Mouse (Mus musculus) frontal cortex, postnatal 36 days (tissue): ENCODE measurements at regions not wholly inside any gene's neighbourhood (a gene's known extent, or its start where the extent isn't known, plus 50 kb on each side); places are given as distances from the start of the nearest gene placed in this dataset.
"Not testable (repeated sequence)": the region's sequence is repeated elsewhere in the genome, so short reads cannot be mapped to it uniquely, and the experiment has no call there.

Experiments
- DNase-seq, 2 experiments: peaks; one replicate each; pipeline ENCODE4 v3.0.0; 2022; ENCODE audit warnings: low spot score in 2 of 2

DNA sequence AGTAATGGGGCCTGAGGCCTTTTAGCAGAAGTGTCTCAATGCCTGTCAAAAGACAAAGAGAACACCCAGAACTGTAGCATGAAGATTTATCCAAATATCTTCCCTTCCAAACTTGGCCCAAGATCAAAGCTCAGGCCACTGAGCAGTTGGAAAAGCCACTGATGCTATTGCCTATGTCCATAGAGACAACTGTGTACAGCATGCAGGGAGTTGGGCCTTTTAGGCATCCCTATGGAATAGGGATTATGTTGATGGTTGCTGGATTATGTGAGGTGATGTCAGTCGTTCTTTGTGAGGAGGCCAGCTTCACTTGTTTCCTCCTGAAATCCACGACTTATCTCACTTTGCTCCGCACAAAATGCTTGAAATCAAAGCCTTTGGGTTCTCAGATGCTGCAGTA, 153.1 kb upstream of the Gm17728 start:
- no peak for DNase-seq

DNA sequence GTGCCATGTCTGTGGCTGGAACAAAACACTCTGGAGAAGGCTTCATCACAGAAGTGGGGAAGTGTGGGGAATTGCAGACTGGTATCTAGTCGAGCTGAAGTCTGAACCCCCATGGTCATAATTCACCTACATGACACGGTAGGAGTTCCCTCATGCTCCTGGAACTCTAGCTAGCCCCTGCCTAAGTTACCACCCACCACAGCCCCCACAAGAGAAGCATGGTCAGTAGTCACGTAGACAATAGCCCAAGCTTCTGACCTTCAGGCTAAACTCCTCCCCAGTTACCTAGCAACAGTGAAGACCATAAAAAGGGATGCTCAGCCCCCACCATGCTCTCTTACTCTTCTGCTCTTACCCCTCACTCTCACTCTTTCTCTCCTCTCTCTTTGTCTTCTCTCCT, 143.8 kb upstream of the Gm17728 start:
- DNase-seq, result not testable (repeated sequence)

DNA sequence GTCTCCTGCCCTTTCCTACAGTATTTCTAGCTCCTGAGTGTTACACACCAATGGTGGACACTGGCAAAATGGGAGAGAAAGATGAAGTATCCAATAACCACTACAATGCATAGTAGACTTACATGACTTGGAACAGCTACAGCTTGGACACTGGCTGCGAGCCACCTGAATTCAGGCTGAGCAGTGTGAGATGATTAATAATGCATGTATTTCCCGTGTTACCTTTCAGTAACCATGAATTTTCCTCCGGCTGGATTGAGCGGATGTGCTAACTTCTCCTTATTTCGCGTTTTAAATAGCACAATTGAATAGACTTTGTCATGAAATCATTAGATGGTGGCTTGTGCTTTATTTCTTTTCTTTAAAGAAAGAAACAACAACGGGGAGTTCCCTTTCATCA, 142.4 kb upstream of the Gm17728 start:
- no peak for DNase-seq

DNA sequence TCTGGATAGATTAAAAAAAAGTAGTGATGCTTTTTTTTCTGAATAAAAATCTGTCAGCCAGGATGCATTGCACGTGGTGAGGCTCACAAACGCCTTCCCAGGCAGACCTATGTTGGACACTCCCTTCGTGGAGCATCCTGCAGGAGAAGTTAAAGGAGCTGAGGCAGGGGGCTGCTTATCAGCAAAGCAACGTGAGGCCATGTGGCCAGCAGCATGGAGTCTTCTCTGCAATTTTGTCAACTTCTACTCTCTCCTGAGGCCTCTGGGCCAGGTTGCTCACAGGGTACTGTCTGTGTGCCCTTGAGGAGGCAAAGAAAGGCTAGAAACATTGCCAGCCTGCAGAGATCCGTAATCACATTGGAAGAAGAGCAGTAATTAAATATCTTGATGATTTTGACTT, 140.0 kb upstream of the Gm17728 start:
- DNase-seq, result no peak

DNA sequence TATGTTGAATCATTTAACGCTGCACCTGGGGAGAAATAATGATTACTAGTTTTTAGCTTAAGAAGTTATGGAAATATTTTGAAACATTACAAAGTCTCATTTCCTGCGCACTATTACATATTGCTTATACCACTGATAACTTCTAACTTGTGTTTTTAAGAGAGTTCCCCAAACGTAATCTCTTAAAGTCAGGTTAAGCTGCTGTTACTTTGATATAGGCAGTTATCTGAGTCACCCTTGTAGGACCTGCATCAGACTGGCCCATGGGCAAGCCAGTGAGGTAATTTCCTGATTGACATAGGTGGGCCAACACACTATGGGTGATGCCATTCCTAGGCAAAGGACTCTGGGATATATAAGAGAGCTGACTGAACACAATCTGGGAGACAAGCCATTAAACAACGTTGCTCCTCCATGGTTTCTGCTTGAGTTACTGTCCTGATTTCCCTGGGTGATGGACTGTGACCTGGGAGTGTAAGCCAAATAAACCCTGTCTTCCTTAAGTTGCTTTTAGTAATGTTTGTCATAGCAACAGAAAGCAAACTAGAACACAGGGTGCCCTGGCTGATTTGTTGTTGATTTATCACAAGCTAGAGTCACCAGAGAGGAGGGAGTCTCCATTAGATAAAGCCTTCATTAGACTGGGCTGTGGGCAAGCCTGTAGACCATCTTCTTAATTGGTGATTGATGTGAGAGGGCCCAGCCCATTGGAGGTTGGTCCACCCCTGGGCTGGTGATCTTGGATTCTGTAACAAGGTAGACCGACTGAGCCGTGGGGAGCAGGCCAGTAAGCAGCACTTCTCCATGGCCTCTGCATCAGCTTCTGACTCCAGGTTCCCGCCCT, 139.3 kb upstream of the Gm17728 start:
- no peak for DNase-seq

DNA sequence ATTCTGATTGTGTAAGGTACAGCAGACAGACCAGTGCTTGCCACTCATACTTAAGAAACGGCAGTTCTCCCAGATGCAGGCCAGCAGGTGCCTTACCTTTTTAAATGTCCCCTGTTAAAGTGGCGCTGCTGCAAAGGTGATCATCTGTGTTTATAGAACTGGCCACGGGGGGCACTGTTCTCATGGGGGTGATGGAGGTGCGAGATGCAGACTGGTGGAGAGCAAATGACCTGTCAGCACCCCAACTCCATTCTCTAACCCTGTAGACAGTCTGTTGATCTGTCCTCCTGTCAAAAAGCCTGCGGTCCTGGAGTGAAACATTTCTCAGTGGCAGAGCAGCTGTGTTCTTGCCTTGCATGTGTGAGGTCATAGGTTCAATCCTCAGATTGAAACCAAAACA, 135.4 kb upstream of the Gm17728 start:
- no peak for DNase-seq

DNA sequence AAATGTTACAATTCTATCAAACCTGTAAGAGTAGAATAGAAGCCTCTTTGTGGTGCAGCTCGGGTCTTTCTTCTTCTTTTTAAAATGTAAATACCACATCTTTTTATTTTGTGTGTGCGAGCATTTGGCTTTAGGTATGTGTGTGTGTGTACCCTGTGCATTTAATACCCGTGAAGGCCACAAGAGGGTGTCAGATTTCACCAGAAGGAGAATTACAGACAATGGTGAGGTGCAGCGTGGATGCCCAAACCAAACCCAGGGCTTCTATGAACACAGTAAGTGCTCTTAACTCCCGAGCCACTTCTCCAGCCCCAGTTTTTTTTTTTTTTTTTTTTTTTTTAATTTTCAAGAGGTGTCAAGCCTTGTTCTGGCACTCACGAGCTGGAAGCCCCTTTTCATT, 135.0 kb upstream of the Gm17728 start:
- no peak for DNase-seq

DNA sequence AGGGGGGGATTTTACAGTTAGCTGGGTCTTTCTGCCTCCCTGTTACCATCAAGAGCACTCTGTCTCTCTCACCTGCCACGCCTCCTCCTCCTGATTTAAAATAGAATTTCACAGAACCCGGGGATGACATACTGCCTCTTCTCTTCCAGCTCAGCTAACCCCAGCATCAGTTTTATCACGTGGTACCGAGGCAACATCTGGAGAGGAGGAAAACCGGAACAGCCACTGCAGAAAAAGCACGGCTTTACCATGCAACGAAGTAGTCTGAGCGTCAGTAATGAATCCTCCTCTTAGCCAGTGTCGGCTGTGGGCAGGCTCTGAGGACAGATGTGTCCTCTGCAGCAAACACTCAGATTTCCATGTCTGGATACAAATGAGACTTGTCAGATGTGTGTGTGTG, 134.2 kb upstream of the Gm17728 start:
- DNase-seq, result peak; percentile 17 to 37

DNA sequence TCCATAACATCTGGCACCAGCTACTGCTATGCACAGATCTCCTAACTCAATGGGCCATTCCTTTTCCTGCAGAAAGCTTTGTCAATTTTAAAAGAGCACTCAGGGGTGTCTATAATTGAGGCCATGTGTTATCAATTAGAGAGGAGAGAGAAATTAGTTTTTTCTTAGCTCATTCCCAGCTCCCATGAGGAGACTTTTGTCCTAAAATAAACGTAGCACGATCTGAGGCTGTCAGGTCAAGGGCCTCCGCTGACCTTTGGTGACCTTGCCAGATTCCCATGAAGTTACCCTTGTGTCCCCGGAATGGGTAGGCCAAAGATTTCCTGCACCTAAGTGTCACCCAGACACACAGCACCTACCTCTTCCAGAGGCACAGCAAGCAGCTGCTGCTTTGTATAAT, 130.3 kb upstream of the Gm17728 start:
- no peak for DNase-seq

DNA sequence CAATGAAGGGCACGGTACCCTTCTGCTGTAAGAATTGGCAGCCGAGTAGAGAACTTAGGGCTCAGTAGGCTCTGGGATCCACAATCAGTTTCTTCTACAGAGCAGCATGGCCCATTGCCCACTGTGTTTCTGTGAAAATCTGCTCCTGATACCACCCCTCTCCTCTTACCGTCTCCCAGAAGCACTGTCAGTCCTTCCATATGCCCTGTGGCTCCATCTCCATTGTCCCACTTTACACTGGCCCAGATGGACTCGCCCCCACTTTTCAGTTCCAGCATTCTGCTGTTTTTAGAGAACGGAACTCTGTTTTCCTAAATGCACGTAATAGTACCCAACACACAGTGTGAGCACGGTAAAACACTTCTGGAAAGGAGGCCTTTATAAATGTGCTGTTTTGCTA, 129.6 kb upstream of the Gm17728 start:
- peak; percentile 33 to 62 for DNase-seq

DNA sequence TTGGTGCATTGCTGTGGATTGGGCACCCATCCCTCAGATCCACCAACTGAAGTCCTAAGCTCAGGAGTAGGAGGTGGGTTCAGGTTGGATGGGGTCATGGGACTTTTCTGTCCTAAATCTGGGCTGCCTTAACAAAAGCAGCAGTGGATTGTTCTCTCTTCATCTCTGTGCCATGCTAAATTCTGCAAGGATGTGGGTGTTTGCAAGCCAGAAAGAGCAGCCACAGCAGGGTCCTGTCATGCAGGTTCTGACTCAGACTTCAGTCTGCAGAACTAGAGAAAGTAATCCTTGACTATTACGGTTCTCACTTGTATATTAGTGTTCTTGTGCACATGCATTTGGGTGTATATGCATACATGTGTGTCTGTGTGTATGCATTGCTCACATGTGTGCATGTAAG, 125.5 kb upstream of the Gm17728 start:
- DNase-seq, result peak; percentile 25 to 36

DNA sequence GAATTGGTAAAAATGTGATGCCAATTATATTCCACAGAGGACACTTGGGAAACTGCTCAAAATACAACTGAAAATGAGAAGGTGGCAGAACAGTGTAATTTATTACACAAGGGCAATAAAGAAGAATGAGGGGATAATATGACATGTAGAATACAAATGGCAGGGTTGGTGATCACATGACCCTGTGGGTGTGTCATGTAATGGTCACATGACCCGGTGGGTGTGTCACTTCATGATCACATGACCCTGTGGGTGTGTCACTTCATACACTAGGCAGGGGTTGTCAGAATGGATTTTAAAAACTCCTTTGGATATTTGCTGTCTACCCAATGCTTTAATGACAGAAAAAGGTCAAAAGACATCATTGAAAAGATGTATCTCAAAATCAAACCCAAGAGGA, 123.6 kb upstream of the Gm17728 start:
- DNase-seq, result no peak

DNA sequence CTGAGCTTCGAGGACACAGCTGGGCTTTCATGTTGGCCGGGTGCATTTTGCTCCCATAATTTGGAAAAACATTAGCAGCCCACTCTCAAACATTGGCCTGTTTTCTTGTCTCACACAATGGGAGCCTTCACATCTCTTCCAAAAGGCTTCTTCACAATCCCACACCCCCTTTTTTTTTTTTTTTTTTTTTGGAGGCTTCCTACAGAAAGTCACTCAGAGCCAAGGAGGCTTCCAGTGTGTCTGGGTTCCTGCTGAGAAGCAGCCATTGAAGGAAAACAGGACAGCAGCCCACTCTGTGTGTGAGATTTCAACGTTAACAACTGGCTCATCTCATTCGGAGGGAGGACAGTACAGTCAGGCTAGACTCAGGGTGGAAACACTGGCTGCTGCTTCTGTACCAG, 120.8 kb upstream of the Gm17728 start:
- DNase-seq, result peak; percentile 49 to 51

DNA sequence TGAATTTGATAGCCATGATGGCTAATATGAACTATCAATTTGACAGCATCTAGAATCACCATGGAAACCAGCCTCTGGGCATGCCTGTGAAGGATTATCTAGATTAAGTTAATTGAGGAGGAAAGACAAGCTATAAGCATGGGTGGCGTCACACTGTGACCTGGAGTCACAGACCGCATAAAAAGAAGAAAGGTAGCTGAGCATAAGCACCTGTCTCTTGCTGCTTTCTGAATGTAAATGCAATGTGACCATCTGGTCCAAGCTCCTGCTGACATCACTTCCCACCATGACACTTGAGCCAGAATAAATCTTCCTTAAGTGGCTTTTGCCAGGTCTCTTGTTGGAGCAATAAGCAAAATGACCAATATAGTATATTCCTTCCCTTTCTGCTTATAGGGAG, 113.4 kb upstream of the Gm17728 start:
- no peak for DNase-seq

DNA sequence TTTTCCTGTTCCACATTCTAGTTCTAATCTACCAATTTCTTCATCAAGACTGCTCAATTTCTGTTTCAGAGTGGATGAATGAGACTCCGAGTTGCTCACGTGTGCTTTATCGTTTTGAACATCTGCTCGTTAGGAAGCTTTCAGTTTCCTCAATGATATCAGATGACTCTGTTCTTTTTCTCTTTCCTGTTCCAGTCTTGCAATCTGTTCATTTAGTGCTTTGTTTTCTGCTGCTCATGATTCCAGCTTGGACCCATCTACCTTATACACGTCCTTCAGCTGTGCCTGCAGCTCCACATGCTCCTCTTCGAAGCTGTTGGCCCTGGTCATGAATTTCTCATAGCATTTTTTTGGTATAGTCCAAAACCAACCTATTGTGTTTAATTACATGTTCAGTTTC, 99.1 kb upstream of the Gm17728 start:
- no peak for DNase-seq

DNA sequence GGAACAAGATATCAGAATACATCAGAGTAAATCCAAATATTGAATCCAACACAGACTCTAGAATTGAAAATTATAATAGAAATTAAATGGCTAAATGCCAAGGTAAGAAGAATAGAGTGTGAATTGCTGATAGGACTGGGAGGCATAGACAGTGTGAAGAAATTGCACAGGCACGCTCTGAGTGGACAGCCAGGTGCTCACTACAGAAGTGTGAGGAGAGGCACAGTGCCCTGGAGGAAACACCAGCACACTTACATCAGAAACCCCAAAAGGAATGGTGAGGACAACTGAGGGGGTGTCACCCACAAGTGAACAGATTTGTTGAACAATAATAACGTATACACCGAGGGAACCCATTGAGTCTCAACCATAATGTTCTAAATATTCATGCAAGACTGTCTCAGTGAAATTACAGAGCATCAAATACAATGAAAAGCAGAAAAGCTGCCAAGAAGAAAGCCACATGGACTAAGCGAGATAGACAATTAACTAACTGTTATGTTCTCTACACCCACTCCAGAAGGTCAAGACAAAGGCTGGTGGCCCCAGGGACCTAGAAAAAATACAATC, 92.9 kb upstream of the Gm17728 start:
- DNase-seq, result no peak

DNA sequence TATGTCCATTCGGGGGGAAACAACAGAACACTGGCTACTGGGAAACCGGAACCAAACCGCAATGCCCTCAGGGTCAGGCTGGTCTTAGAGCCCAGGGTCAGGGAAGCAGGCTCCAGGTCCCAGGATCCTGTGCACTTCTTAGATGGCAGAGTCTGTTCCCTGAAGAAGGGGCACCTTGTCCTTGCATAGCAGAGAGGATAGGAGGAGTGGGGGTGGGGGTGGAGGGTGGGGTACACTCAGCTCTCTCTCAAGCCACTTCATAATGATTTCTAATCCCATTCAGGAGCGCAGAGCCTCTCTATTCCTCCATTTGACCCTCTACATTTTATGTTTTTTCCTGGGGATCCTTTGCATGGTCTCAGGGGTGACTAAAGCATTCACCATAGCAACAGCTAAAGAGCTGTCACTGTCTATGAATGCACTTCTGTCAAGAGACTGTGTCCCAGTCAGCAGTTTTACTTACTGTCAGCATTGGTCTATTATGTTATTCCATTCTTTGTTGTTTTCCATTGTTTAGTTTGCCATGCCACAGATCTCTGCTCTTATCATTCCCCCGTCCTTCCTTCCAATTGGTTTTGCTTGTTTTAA, 64.2 kb upstream of the Gm17728 start:
- DNase-seq, result no peak
